Mouse (Mus musculus) ES-E14 (cell line): ENCODE results near the gene Pigg. TPM values are rescaled to one million over a fixed set of nuclear protein-coding genes. Genes with fewer than 3 reads are reported as not detected.

Source experiments
- DNase-seq: peaks from one replicate; pipeline ENCODE4 v3.0.0-alpha.2; 2013; ENCODE audit warnings: low read depth, low spot score
- H3K27ac ChIP-seq: 2 replicates; pipeline ENCODE4 v1.5.1; 2012; ENCODE audit warnings: low read depth, mild to moderate bottlenecking, low read length, moderate library complexity, mixed read lengths; ENCODE audit not compliant: poor library complexity, insufficient read depth, severe bottlenecking
- H3K36me3 ChIP-seq: 2 replicates; pipeline ENCODE4 v1.6.1; 2012; ENCODE audit warnings: mild to moderate bottlenecking, low read length, moderate library complexity, mixed read lengths; ENCODE audit not compliant: control insufficient read depth, poor library complexity, insufficient read depth, severe bottlenecking
- H3K4me1 ChIP-seq, 2 experiments: fragments of 150-350 bp in 1 of 2; sonication (generic) in 1 of 2; 2 replicates each; pipeline ENCODE4 v1.6.1; 2012; ENCODE audit warnings: low read length in 2 of 2, mild to moderate bottlenecking in 1 of 2, mixed read lengths in 1 of 2; ENCODE audit not compliant: control insufficient read depth in 2 of 2, insufficient read depth in 2 of 2, poor library complexity in 1 of 2
- H3K4me3 ChIP-seq, 2 experiments: fragments of 150-350 bp in 1 of 2; sonication (generic) in 1 of 2; 2 replicates each; pipeline ENCODE4 v1.5.1; 2012; ENCODE audit warnings: low read length in 2 of 2, low read depth in 1 of 2, mild to moderate bottlenecking in 1 of 2, mixed read lengths in 1 of 2; ENCODE audit not compliant: insufficient read depth in 1 of 2, poor library complexity in 1 of 2, severe bottlenecking in 1 of 2
- H3K9ac ChIP-seq: 2 replicates; pipeline ENCODE4 v1.6.1; 2012; ENCODE audit warnings: low read depth, mild to moderate bottlenecking, low read length, mixed read lengths; ENCODE audit not compliant: poor library complexity, insufficient read depth, severe bottlenecking
- H3K9me3 ChIP-seq: fragments of 150-350 bp; sonication (generic); 2 replicates; pipeline ENCODE4 v1.6.1; 2012; ENCODE audit warnings: low read depth, mild to moderate bottlenecking, low read length; ENCODE audit not compliant: control insufficient read depth, insufficient read depth
- CHD2 ChIP-seq: IDR thresholded peaks from 2 replicates; pipeline ENCODE4 v1.6.1; 2014; ENCODE audit warnings: mild to moderate bottlenecking, low read depth, low read length, inconsistent platforms
- HCFC1 ChIP-seq: IDR thresholded peaks from 2 replicates; pipeline ENCODE4 v1.6.1; 2012; ENCODE audit warnings: low read length, inconsistent platforms, borderline replicate concordance; ENCODE audit not compliant: insufficient read depth
- MAFK ChIP-seq: IDR thresholded peaks from 2 replicates; pipeline ENCODE4 v1.6.1; 2014; ENCODE audit warnings: mild to moderate bottlenecking, low read depth, low read length, inconsistent platforms; ENCODE audit not compliant: insufficient read depth
- ZC3H11A ChIP-seq: IDR thresholded peaks from 2 replicates; pipeline ENCODE4 v1.6.1; 2012; ENCODE audit warnings: low read depth, mild to moderate bottlenecking, inconsistent platforms, low read length, borderline replicate concordance
- ZNF384 ChIP-seq: IDR thresholded peaks from 2 replicates; pipeline ENCODE4 v1.6.1; 2012; ENCODE audit warnings: low read depth, low read length, inconsistent platforms
- in situ Hi-C, 2 experiments: fragments of 600-800 bp; cut with MboI; formaldehyde crosslinking; loops; one replicate each; pipeline ENCODE4 v1.15.1; 2025; ENCODE audit warnings: low sequenced_read_pairs in 2 of 2, inconsistent platforms in 1 of 2; ENCODE audit not compliant: unreplicated experiment in 2 of 2
- total RNA-seq: library from RNA; depleted of rRNA; stranded (reverse); fragments of 300-350 nt; gene quantifications from 2 replicates; pipeline ENCODE4 v1.2.3, GENCODE M21; 2012

Pigg gene
- total RNA-seq, 1 experiment, result 17.8 TPM

DNA sequence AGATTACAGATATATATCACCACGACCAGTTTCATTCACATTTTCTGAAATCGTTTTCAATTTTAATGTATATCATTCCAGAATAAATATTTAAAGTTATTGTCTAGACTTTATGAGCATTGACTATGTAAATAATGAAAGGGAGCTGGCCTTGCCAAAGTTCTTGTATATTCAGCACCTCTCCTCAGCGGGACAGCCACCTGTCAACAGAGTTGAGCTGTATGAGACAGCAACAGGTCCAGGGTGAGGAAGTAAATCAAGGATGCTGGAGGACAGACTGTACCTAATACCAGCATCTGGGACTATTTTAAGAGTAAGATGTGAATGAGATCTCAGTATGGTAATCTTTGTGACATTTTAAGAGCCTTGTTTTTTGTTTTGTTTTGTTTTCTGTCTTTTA, 25.6 kb downstream of the Pigg start:
- Histone ChIP-seq H3K9me3 (no peaks in the 10 kb centered on the region), H3K36me3 (peaks cover 7% of the 10 kb centered on the region; the same call in 1 of the 2 replicates), H3K9ac (no peak overlapping the region), H3K4me3 (no peak overlapping the region), H3K27ac (no peak overlapping the region), H3K4me1 (no peaks in the 10 kb centered on the region)
- in situ Hi-C loops, result no loop called here
- TF ChIP-seq HCFC1, result no peak
- TF ChIP-seq ZC3H11A, result no peak
- no peak for TF ChIP-seq CHD2
- TF ChIP-seq ZNF384, result no peak
- TF ChIP-seq MAFK, result no peak
- no peak for DNase-seq

- H3K4me3 ChIP-seq, result no peak overlapping the region
- no peak for DNase-seq
- H3K4me1 ChIP-seq, result no peaks in the 10 kb centered on the region
- H3K9me3 ChIP-seq, result no peaks in the 10 kb centered on the region
- peaks cover 5% of the 10 kb centered on the region; the same call in 1 of the 2 replicates for H3K36me3 ChIP-seq
- TF ChIP-seq ZC3H11A, result no peak
- no peak for TF ChIP-seq ZNF384
- TF ChIP-seq CHD2, result no peak
- no peak for TF ChIP-seq HCFC1
- TF ChIP-seq MAFK, result no peak
- H3K27ac ChIP-seq, result no peak overlapping the region
- H3K9ac ChIP-seq, result no peak overlapping the region
- in situ Hi-C loops, result no loop called here
These were observed 31.3 kb downstream of the Pigg start for GRCm38 (mm10) chr5:108343680-108344170.

GRCm38 (mm10) chr5:108345313-108346071, 33.1 kb downstream of the Pigg start:
- Histone ChIP-seq H3K4me1 (no peaks in the 10 kb centered on the region), H3K9me3 (no peaks in the 10 kb centered on the region), H3K4me3 (no peak overlapping the region), H3K27ac (no peak overlapping the region), H3K36me3 (peaks cover 5% of the 10 kb centered on the region; the same call in 1 of the 2 replicates), H3K9ac (no peak overlapping the region)
- in situ Hi-C loops, result no loop called here
- DNase-seq, result no peak
- TF ChIP-seq CHD2 (no peak), HCFC1 (no peak)

DNA sequence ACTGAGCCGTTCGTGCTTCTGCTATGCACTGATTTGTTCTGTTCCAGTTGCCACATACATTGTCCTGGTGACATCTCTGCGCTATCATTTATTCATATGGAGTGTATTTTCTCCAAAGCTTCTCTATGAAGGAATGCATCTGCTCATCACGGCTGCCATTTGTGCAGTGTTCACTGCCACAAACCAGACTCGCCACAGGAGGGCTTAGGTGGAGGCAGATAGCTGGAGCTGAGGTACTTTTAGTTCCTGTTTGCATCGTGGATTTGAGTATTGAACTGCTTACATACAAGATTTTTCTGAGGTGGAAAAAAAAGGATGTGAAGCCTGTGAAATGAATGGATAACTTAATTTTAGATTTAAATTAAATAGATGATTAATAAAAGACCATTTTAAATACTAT, 35.4 kb downstream of the Pigg start:
- TF ChIP-seq ZC3H11A (no peak), CHD2 (no peak), MAFK (no peak), ZNF384 (no peak), HCFC1 (no peak)
- no peak overlapping the region for H3K4me3 ChIP-seq
- H3K36me3 ChIP-seq, result peaks cover 3% of the 10 kb centered on the region; the same call in 1 of the 2 replicates
- no peak overlapping the region for H3K27ac ChIP-seq
- DNase-seq, result no peak
- no peaks in the 10 kb centered on the region for H3K9me3 ChIP-seq
- H3K9ac ChIP-seq, result no peak overlapping the region
- H3K4me1 ChIP-seq, result no peaks in the 10 kb centered on the region
- in situ Hi-C loops, result no loop called here
